Mouse (Mus musculus) heart, adult 8-10 months (tissue): ENCODE results near the gene Sh3bp5. TPM values are rescaled to one million over a fixed set of nuclear protein-coding genes. Genes with fewer than 3 reads are reported as not detected.

Source experiments
- total RNA-seq, 4 experiments: library from RNA; stranded (reverse); gene quantifications; 2 replicates each; pipeline ENCODE4 v1.2.4; 2022

Sh3bp5 gene
- total RNA-seq, 4 experiments from 2014 or later: 38.6 to 50.6 (median 50.1) TPM

Other genes starting within 250 kb of the Sh3bp5 start
- 1,000 to 10,000 TPM; 5,856 to 6,611 (median 6,322) TPM for gene Tnnc1, start 227.8 kb downstream of the Sh3bp5 start, total RNA-seq
- 100 to 1,000 TPM; 129 to 142 (median 131) TPM for gene Nisch, start 219.1 kb downstream of the Sh3bp5 start, total RNA-seq
- gene Sema3g, start 218.2 kb downstream of the Sh3bp5 start, total RNA-seq: 10 to 100 TPM; 12.3 to 14.2 (median 13.2) TPM
- 1 to 10 TPM; 3.2 to 5.2 (median 4.2) TPM for gene Phf7, start 184.8 kb downstream of the Sh3bp5 start, total RNA-seq
- 10 to 100 TPM; 42.1 to 46.9 (median 43.1) TPM for gene Bap1, start 184.6 kb downstream of the Sh3bp5 start, total RNA-seq
- under 1 TPM in 2 of 4 experiments, not detected in 2; 0.03 to 0.06 TPM for gene Dnah1, start 112.2 kb downstream of the Sh3bp5 start, total RNA-seq
- gene Capn7, start 99.4 kb downstream of the Sh3bp5 start, total RNA-seq: 10 to 100 TPM; 31.5 to 35.4 (median 32.6) TPM
- 10 to 100 TPM; 10.4 to 15.2 (median 11.9) TPM for gene Eaf1, start 58.3 kb upstream of the Sh3bp5 start, total RNA-seq
- gene Mettl6, start 59.0 kb upstream of the Sh3bp5 start, total RNA-seq: 10 to 100 TPM in 3 of 4 experiments, 1 to 10 TPM in 1; 8.2 to 11.8 (median 10.6) TPM
- gene Colq, start 155.3 kb upstream of the Sh3bp5 start, total RNA-seq: 10 to 100 TPM in 2 of 4 experiments, 1 to 10 TPM in 2; 6.1 to 16.6 (median 11.6) TPM
- gene Gm49387, start 204.8 kb upstream of the Sh3bp5 start, total RNA-seq: 1 to 10 TPM in 1 of 4 experiments, under 1 TPM in 2, not detected in 1; 0.46 to 1.1 (median 0.75) TPM
- 10 to 100 TPM in 3 of 4 experiments, 1 to 10 TPM in 1; 9.4 to 10.5 (median 10.4) TPM for gene Btd, start 204.9 kb upstream of the Sh3bp5 start, total RNA-seq
- gene Hacl1, start 205.2 kb upstream of the Sh3bp5 start, total RNA-seq: 10 to 100 TPM; 12.2 to 14.6 (median 14.0) TPM